23 mouse cellular contexts compared by ENCODE assay signal in the genomic region with DNA sequence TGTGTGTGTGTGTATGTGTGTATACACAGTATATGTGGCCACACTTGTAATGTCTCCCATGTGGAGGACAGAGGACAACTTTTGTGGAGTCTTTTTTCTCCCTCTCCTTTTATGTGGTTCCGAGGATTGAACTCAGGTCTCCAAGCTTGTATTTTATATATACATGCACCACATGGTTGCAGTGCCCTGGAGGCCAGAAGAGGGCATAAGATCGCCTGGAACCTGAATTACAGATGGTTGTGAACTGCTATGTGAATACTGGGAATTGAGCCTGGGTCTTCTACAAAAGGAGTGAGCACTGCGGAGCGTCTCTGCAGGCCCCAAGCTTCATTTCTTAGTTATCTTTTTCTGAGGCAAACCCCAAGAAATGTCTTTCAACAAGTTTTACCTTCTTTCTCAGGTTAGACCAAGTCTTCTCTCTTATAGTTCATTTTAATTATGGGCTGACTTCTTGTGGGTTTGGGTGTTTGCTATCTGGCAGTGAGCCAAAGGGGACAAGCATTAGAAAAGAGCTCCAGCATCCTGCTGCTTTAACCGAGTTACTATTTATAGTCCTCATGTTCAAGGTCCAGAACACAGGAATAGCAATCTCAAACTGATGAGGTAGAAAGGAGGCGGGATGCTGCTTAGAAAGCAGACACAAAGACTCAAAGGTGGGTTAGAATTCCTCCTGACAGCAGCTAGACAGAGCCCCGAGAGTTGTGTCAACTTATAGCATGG. TPM values are rescaled to one million over a fixed set of nuclear protein-coding genes. Genes with fewer than 3 reads are reported as not detected.
DNase-seq lines count a peak whose midpoint lies in the region; ATAC-seq and TF ChIP-seq lines count a peak whose summit lies in the region.
"Had no signal": no experiment of that assay in that cellular context is flagged by ENCODE, and none has a peak within 500 bp of the region (broad histone marks: within the 10 kb centered on the region; RNA-seq: fewer than 3 reads in every experiment).

No protein-coding gene starts in this region.

- TF ChIP-seq POLR2A in testis, adult 2 months (IDR thresholded peaks at IDR 0.05; ENCODE audit: control insufficient read depth, low read depth, low read length) = no peak

- no peaks in the 10 kb centered on the region for H3K36me3 ChIP-seq in kidney, embryonic 15.5 days
- no peaks in the 10 kb centered on the region for H3K36me3 ChIP-seq in testis, adult 2 months (ENCODE audit: control insufficient read depth, insufficient read depth, low read length)
- H3K36me3 ChIP-seq: embryonic facial prominence, embryonic 10.5 days; forebrain, embryonic 10.5 days; hindbrain, embryonic 15.5 days; liver, embryonic 13.5 days had no signal

- no peaks in the 10 kb centered on the region for H3K27me3 ChIP-seq in kidney, embryonic 15.5 days
- no peaks in the 10 kb centered on the region for H3K27me3 ChIP-seq in testis, adult 2 months (ENCODE audit: control insufficient read depth, insufficient read depth, low read length)
- H3K27me3 ChIP-seq: hindbrain, embryonic 15.5 days; liver, embryonic 13.5 days had no signal

- H3K4me3 ChIP-seq in kidney, embryonic 15.5 days (replicated peaks) = no peak overlapping the region
- peak overlapping the region; percentile 70 for H3K4me3 ChIP-seq in testis, adult 2 months (ENCODE audit: control insufficient read depth, low read depth, low read length)
- H3K4me3 ChIP-seq: embryonic facial prominence, embryonic 10.5 days; forebrain, embryonic 10.5 days; hindbrain, embryonic 15.5 days; left cerebral cortex, adult 2 months; liver, embryonic 13.5 days had no signal

- no peaks in the 10 kb centered on the region for H3K9me3 ChIP-seq in kidney, embryonic 15.5 days (replicated peaks)
- H3K9me3 ChIP-seq: embryonic facial prominence, embryonic 10.5 days; forebrain, embryonic 10.5 days; hindbrain, embryonic 15.5 days; liver, embryonic 13.5 days had no signal

- DNase-seq in cerebellum, postnatal 14 days = peak; percentile 25 to 33
- DNase-seq in cerebellum, postnatal 36 days = no peak
- peak; percentile 43 for DNase-seq in kidney, adult 9 months
- no peak for DNase-seq in testis, postnatal 10 days (ENCODE audit: low spot score)
- DNase-seq in kidney, postnatal 36 days = peak; percentile 27 to 49
- no peak for DNase-seq in frontal cortex, postnatal 10 days (ENCODE audit: low spot score in 2 of 2)
- DNase-seq: adrenal gland, postnatal 10 days; B cell, adult 2 months; cerebellum, adult 18-20 months; heart, postnatal 4 days; liver, embryonic 13.5 days; right cerebral cortex, postnatal 4 days; thymus, adult 2 months; thymus, postnatal 4 days had no signal

- WGBS in kidney, embryonic 15.5 days = 67% methylated on average over 7 of the region's 7 CpGs

- no peak for TF ChIP-seq CTCF in testis, adult 2 months (IDR thresholded peaks at IDR 0.05; ENCODE audit: control insufficient read depth, insufficient read depth, insufficient replicate concordance, low read depth, low read length)

- H3K4me2 ChIP-seq in kidney, embryonic 15.5 days = no peak overlapping the region
- H3K4me2 ChIP-seq: hindbrain, embryonic 15.5 days; liver, embryonic 13.5 days; midbrain, embryonic 11.5 days had no signal

- ATAC-seq in kidney, embryonic 15.5 days (replicated peaks; ENCODE audit: low FRiP score) = no peak
- ATAC-seq: forebrain, embryonic 16.5 days had no signal

- H3K4me1 ChIP-seq in kidney, embryonic 15.5 days = 0 out of 2 replicates have a peak, but pooled peaks cover 3% of the 10 kb centered on the region
- H3K4me1 ChIP-seq in testis, adult 2 months (ENCODE audit: control insufficient read depth, insufficient read depth, low read length) = no peaks in the 10 kb centered on the region; the same call in 1 of the 2 replicates
- H3K4me1 ChIP-seq: embryonic facial prominence, embryonic 10.5 days; hindbrain, embryonic 15.5 days; liver, embryonic 13.5 days had no signal

- H3K27ac ChIP-seq in kidney, embryonic 15.5 days = no peak overlapping the region
- no peak overlapping the region for H3K27ac ChIP-seq in testis, adult 2 months (ENCODE audit: control insufficient read depth, insufficient read depth, low read depth, low read length)
- H3K27ac ChIP-seq: embryonic facial prominence, embryonic 10.5 days; forebrain, embryonic 10.5 days; hindbrain, embryonic 15.5 days; left cerebral cortex, adult 2 months; liver, embryonic 13.5 days had no signal

- H3K9ac ChIP-seq in kidney, embryonic 15.5 days = no peak overlapping the region
- H3K9ac ChIP-seq: hindbrain, embryonic 15.5 days; liver, embryonic 13.5 days had no signal

RNA-seq across cellular contexts. Expression of gene Ccdc30, which starts 33.7 kb away (rescaled TPM):
- polyA plus RNA-seq in kidney, embryonic 15.5 days (2015; fragmentation: Nextera tagmentation; extraction: Ambion mirVana) = 6.6 and 6.8 TPM in 2 replicates
- 182 and 206 TPM in 2 replicates for polyA plus RNA-seq in testis, adult 2 months (2012; rRNA removed)

RNA-seq across cellular contexts. Expression of gene Ppcs, which starts 40.6 kb away (rescaled TPM):
- 41.6 and 44.1 TPM in 2 replicates for polyA plus RNA-seq in kidney, embryonic 15.5 days (2015; fragmentation: Nextera tagmentation; extraction: Ambion mirVana)
- polyA plus RNA-seq in testis, adult 2 months (2012; rRNA removed) = 4.8 and 5.3 TPM in 2 replicates

RNA-seq across cellular contexts. Expression of gene Zmynd12, which starts 41.0 kb away (rescaled TPM):
- polyA plus RNA-seq in kidney, embryonic 15.5 days (2015; fragmentation: Nextera tagmentation; extraction: Ambion mirVana) = 0.44 and 0.51 TPM in 2 replicates
- 89.5 and 104 TPM in 2 replicates for polyA plus RNA-seq in testis, adult 2 months (2012; rRNA removed)
- polyA plus RNA-seq: midbrain, embryonic 11.5 days; stomach, embryonic 14.5 days had no signal

Comparison
In these comparisons a context has a peak if more than half of its experiments do, and no peak if none do; other contexts are left out.
1. DNase-seq: peak in cerebellum, postnatal 14 days (2 of 2), kidney, adult 9 months (single experiment) and kidney, postnatal 36 days (2 of 2); none in cerebellum, postnatal 36 days (0 of 2), testis, postnatal 10 days (single experiment) and frontal cortex, postnatal 10 days (0 of 2).
2. RNA of gene Ccdc30, which starts 33.7 kb away (polyA plus RNA-seq): 182 to 206 TPM in testis, adult 2 months; 6.6 to 6.8 TPM in kidney, embryonic 15.5 days; every median in the first group is over 10 times any median in the second.
3. RNA of gene Zmynd12, which starts 41.0 kb away (polyA plus RNA-seq): 89.5 to 104 TPM in testis, adult 2 months; 0.44 to 0.51 TPM in kidney, embryonic 15.5 days; every median in the first group is over 10 times any median in the second.